Mouse (Mus musculus) bone marrow macrophage, adult 2 months (primary cell): ENCODE data around the gene Nr6a1.

ENCODE experiments used
- CTCF ChIP-seq: IDR thresholded peaks from 2 replicates; pipeline ENCODE4 v1.5.1; 2012; ENCODE audit warnings: low read depth, mild to moderate bottlenecking, low read length, moderate library complexity
- POLR2A ChIP-seq: IDR thresholded peaks from 2 replicates; pipeline ENCODE4 v1.6.1; 2012; ENCODE audit warnings: mild to moderate bottlenecking, low read depth, low read length, borderline replicate concordance

GRCm38 (mm10) chr2:38973223-38973622 lies 45.7 kb upstream of the Nr6a1 start:
- no peak for TF ChIP-seq CTCF
- no peak for TF ChIP-seq POLR2A
